Mouse (Mus musculus) MEL (cell line): ENCODE measurements around the gene Prdm8.

Experiments used
- CHD2 ChIP-seq: IDR thresholded peaks from 2 replicates; pipeline ENCODE4 v1.6.1; 2011; ENCODE audit warnings: low read length, improper control_type of control experiment
- CTCF ChIP-seq, 3 experiments: IDR thresholded peaks in 2 of 3; conservative IDR thresholded peaks in 1 of 3; 2 replicates each; pipeline ENCODE4 v1.5.1; 2011 to 2012; ENCODE audit warnings: low read length in 3 of 3, low read depth in 2 of 3, mild to moderate bottlenecking in 2 of 3, improper control_type of control experiment in 1 of 3, inconsistent platforms in 1 of 3, mixed read lengths in 1 of 3, moderate library complexity in 1 of 3; ENCODE audit not compliant: control insufficient read depth in 1 of 3, insufficient read depth in 1 of 3, poor library complexity in 1 of 3, severe bottlenecking in 1 of 3
- E2F4 ChIP-seq: IDR thresholded peaks from 2 replicates; pipeline ENCODE4 v1.6.1; 2011; ENCODE audit warnings: low read depth, low read length, improper control_type of control experiment, borderline replicate concordance
- EP300 ChIP-seq, 2 experiments: IDR thresholded peaks; 2 replicates each; pipeline ENCODE4 v1.6.1; 2011; ENCODE audit warnings: improper control_type of control experiment in 2 of 2, low read length in 2 of 2, low read depth in 1 of 2, mild to moderate bottlenecking in 1 of 2
- GATA1 ChIP-seq: IDR thresholded peaks from 2 replicates; pipeline ENCODE4 v1.6.1; 2011; ENCODE audit warnings: low read depth, low read length, improper control_type of control experiment
- MAZ ChIP-seq: IDR thresholded peaks from 2 replicates; pipeline ENCODE4 v1.6.1; 2012; ENCODE audit warnings: low read depth, mild to moderate bottlenecking, inconsistent platforms, low read length, improper control_type of control experiment
- NELFE ChIP-seq: IDR thresholded peaks from 2 replicates; pipeline ENCODE4 v1.6.1; 2011; ENCODE audit warnings: low read depth, low read length, improper control_type of control experiment
- POLR2A ChIP-seq, 2 experiments: IDR thresholded peaks; 2 replicates each; pipeline ENCODE4 v1.6.1; 2011 to 2012; ENCODE audit warnings: low read length in 2 of 2, mild to moderate bottlenecking in 2 of 2, control low read depth in 1 of 2, improper control_type of control experiment in 1 of 2, low read depth in 1 of 2, moderate library complexity in 1 of 2; ENCODE audit not compliant: control insufficient read depth in 1 of 2, insufficient read depth in 1 of 2, poor library complexity in 1 of 2
- USF1 ChIP-seq: IDR thresholded peaks from 2 replicates; pipeline ENCODE4 v1.6.1; 2014; ENCODE audit warnings: low read depth, mild to moderate bottlenecking, inconsistent platforms, low read length, improper control_type of control experiment, moderate library complexity

DNA sequence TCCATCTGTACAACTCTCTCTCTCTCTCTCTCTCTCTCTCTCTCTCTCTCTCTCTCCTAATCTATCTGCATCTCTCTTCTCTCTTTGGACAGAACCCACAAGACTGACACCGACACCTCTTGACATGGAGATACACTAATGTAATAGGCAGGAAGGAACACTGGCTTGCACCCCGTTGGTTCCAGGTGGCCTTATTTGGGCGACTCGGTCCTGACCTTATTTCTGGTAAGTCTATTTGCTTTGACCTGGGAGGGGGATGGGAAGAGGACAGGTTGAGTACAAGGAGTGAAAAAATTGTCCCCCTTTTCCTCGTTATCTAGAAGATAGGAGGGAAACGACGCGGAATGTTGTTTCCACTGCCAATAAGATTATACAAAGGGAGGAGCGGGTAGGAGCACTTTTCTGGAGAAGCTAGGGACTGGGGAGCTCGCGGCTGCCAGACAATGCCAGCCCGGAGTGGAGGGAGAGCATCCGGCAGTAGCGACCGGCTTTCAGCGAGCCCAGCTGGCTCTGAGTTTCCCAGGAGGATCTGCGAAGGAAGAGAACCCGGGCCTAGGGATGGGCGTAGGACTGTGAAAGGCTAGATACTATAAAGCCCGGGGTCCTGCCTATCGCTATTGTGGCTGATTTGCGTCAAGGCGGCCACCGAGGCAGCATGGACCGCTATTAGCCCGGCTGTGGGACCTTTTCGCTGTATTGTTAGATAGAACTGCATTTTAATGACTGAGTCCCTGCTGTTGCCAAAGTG lies 14.1 kb downstream of the Prdm8 start:
- TF ChIP-seq MAZ (no peak), GATA1 (no peak), POLR2A (IDR thresholded peaks at IDR 0.05; ENCODE audit: control insufficient read depth in 1 of 2, insufficient read depth in 1 of 2, low read depth in 1 of 2, low read length in 2 of 2, poor library complexity in 1 of 2) (no peak), CTCF (IDR thresholded peaks at IDR 0.05 in 2 of 3, conservative IDR thresholded peaks at IDR 0.05 in 1 of 3; ENCODE audit: control insufficient read depth in 1 of 3, insufficient read depth in 1 of 3, low read depth in 2 of 3, low read length in 3 of 3, poor library complexity in 1 of 3, severe bottlenecking in 1 of 3) (no peak), EP300 (IDR thresholded peaks at IDR 0.05; ENCODE audit: low read depth in 1 of 2, low read length in 2 of 2) (no peak), USF1 (no peak), E2F4 (no peak), CHD2 (no peak), NELFE (no peak)
